Mouse (Mus musculus): ENCODE results near the gene Trnp1. TPM values are rescaled to one million over a fixed set of nuclear protein-coding genes. Genes with fewer than 3 reads are reported as not detected.

Trnp1 gene
- total RNA-seq, 2 experiments from 2014 or later, result 1.1 to 1.7 TPM

DNA sequence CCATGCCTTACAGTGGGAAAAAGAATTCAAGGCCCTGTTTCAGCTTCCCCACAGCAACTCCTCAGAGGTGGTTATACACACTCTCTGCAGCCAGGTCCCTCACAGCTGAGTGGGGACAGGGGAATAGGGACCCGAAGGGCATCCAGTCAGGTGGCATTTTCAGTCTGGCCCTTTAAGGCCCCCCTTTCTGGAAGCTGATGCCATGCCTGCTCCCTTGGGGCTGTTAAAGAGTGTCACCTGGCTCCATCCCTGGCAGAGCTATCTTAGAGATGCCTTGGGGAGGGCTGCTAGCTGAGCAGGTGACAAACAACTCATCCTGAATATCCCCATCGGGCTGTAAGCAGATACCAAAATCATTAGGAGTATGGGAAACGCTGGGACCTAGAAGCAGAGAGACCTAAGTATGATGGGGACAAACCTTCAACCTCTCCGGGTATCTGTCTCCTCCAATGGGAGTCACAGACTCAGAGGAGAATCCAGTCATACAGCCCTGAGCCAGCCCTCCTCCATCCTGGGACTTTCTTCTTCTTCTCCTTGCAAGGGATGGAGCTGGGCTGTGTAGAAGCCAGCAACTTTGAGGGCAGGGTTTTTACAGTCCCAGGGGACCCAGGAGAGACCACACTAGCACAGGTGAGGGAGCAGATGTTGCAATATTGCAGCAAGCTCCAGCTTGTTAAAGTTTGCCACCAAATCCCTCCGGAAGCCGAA lies 1.5 kb downstream of the Trnp1 start:
- intact Hi-C loops (cut with DNase I; ENCODE audit: low total_unique reads), result loop anchor here (2.0 kb wide), 1 partner anchor 20 kb away; no protein-coding TSS in a partner anchor
- DNase-seq, result no peak

DNA sequence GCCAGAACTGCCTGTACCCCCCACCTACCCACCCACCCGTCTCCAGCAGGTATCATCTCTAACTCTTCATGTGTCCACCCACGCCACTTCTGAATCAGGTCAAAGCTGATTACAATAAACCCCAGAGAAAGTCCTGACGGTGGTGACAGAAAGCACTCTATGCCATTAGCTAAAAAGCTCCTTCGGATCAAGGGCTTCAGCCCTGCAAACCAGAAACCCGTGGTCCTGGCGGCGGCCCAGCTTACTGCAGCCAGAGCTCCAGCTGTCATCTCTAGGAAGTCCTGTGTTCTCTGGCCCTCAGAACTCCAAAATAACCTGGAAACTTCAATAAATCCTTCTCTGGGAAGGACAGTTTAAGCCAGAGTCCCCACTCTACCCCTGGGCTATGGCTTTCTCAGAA lies 2.6 kb downstream of the Trnp1 start:
- peak; percentile 42 for DNase-seq
- intact Hi-C loops (cut with DNase I; ENCODE audit: low total_unique reads), result loop anchor here (2.0 kb wide), 1 partner anchor 19 kb away; no protein-coding TSS in a partner anchor

DNA sequence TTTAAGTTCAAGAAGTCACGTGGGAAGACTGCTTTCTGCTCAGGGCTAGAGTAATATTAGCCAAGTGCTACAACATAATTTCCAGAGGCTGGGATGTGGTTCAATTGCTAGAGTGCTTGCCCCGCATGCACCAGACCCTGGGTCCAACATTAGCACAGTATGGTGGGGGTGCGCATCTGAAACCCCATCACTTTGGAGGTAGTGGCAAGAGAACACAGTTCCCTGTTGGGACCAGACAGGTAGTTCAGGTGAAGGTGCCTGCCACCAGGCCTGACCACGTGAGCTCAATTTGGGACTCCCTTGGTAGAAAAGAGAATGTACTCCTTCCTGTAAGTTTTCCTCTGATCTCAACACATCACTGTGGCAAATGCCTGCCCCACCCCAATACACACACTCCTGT lies 3.5 kb downstream of the Trnp1 start:
- DNase-seq, result no peak
- intact Hi-C loops (cut with DNase I; ENCODE audit: low total_unique reads), result no loop called here

DNA sequence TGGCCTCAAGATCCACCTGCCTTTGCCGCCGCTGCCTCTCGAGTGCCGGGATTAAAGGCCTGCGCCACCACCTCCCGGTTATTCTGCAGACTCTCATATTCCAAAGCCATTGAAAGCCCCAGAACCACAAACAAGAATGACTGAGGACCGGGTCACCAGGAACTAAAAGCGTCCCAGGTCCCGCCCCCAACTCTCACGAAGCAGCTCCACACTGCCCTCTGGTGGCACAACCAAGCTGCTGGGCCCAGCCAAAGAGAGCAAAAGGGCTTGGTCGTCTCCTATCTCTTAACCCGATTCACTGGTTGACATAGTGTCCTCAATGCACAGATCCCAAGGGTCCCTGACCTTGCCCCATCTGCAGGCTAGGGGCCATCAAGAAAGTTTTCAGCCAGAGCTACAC lies 3.9 kb downstream of the Trnp1 start:
- DNase-seq, result peak; percentile 88
- intact Hi-C loops (cut with DNase I; ENCODE audit: low total_unique reads), result no loop called here

DNA sequence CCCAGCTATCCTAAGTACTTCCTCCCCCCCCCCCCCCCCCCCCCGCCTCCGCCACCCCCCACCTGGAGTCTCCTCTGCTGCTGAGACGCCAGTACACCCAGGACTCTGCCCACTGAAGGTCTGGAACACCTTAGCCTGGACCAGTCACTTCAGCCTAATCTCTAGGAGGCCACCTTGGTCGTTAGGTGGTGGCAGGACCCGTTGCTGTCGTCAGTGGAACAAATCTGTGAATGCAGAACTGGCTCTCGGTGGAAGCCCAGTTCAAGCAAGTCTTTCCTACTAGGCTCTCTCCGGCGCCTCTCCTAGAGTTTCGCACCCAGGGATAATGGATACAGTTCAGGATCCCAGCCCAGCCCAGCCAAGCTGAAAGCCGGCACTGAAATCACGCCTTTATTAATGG lies 4.5 kb downstream of the Trnp1 start:
- intact Hi-C loops (cut with DNase I; ENCODE audit: low total_unique reads), result no loop called here
- DNase-seq, result no peak

DNA sequence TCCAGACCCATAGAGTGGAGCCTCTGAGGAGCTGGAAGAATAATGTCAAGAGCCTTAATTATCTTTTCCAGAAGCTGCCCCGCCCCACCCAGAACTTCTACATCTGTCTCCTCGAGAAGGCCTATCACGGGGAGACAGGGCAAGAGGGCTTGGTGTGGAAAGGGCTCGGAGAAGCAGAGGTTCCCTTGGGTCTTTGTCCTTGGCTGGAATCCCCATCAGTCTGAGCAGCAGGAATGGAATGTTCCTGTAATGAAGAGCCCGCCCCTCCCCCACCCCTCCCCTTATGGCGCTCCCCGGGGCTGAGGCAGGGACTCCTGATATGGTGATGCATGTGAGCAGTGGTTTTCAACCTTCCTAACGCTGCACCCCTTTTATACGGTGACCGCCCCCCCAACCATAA lies 6.5 kb downstream of the Trnp1 start:
- DNase-seq, result peak; percentile 54
- intact Hi-C loops (cut with DNase I; ENCODE audit: low total_unique reads), result no loop called here

DNA sequence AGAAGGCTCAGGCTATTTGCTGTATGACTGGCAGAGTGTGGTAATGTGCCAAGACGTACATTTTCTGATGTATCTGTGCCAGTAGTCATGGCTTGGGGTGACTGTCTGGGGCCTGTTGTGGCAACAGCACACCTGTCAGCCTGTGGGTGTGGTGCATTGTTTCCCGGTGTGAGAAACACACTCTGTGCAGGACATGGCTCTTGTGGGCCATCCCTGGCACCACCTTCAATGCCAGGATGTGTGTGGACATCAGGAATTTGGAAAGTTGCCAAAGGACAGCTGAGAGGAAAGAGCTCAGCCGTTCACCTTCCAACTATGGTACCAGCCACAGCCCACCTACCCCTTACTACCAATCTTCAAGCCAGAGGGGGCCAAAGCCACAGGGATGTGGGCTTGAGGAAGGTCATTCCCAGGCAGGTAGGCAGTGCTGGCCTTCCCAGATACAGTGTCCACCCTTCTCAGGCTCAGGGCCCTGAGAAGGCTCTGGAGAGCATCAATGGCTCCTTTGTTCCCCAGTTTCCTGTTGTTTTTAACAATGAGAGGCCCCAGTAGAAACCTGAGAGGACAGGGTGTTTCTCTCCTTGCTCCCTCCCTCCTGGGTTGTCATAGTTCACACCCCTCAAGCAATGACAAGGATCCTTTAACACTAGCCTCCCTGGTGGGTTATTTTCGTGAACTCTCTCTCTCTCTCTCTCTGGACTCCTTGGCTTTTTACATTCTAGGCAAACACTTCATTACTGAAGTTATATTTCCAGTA lies 8.7 kb downstream of the Trnp1 start:
- DNase-seq, result no peak
- intact Hi-C loops (cut with DNase I; ENCODE audit: low total_unique reads), result no loop called here

DNA sequence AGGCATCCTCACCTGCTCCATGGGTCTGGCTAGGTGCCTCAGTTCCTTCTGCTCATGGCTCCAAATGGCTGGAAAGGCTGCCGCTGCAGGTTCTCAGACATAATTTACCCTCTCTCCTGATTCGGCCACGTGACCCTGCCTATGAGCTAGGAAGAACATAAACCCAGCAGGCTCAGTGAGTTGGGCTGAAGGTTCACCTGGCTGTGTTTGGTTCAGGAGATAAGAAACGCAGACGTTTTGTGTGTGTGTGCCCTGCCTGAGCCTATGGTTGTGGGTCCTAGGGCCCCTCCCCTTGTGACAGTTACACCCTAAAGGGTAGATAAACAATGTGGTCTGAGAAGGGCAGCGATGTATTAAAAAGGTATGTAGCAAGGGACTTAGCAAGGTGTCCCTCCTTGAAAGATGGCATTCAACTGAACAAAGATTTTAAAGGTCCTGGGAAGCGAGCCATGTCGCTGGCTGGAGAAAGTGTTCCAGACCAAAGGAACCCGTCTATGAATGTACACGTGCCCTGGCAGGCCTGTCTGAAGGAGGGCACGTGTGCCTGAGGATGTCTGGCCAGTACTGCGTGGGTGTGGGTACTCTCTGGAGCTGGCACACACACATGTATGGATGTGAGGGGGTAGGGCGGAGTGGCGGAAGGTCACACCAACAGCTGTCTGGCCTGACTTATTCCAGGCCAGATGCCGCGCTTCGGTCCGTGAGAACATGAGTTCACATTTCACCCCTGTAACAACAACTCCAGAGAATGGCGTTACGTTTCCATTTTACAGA lies 9.5 kb downstream of the Trnp1 start:
- intact Hi-C loops (cut with DNase I; ENCODE audit: low total_unique reads), result no loop called here
- no peak for DNase-seq

DNA sequence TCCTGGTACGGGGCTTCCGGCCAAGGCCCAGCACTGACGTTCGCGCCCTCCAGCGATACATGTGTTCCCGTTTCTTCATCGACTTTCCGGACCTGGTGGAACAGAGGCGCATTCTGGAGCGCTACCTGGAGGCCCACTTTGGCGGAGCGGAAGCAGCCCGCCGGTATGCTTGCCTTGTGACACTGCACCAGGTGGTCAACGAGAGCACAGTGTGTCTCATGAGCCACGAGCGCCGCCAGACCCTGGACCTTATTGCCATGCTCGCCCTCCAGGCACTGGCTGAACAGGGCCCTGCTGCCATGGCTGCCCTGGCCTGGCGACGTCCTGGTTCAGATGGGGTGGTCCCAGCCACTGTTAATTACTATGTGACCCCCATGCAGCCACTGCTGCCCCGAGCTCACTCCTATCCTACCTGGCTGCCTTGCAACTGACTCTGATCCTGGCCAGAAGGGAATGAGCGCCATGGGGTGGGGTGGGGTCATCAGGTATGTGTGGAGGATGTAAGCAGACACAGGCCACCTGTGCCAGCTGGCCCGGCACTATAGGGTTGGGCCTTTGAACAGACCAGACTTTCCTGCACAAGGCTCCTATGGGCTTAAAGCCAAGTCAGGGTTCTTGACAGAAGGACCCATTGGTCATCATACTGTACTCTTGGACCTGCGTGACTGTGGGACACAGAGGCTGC lies 11.5 kb downstream of the Trnp1 start:
- DNase-seq, result no peak
- intact Hi-C loops (cut with DNase I; ENCODE audit: low total_unique reads), result no loop called here

DNA sequence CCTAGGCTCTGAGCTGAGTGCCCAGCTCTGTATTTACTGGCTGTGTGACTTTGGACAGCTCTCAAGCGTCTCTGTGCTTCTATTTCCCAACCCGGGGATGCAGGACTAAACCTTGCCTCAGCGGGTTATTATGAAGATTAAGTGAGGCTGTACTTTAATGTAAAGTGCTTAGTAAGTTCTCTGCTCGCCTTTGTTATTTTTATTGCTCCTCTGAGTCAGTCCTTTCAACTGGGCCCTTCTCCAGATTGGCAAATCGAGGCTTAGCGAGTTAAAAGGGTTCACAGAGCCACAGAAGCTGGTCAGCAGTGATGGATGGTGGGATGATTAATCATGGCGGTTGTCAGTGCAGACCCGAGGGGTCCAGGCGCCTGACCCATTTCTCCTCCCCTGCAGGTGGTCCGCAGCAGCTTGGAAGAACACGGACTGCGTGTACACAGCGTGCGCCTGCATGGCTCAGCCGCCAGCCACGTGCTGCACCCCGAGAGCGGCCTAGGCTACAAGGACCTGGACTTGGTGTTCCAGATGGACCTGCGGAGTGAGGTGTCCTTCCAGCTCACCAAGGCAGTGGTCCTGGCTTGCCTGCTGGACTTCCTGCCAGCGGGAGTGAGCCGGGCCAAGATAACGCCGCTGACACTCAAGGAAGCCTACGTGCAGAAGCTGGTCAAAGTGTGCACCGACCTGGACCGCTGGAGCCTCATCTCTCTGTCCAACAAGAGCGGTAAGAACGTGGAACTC lies 12.5 kb downstream of the Trnp1 start:
- intact Hi-C loops (cut with DNase I; ENCODE audit: low total_unique reads), result no loop called here
- DNase-seq, result no peak

DNA sequence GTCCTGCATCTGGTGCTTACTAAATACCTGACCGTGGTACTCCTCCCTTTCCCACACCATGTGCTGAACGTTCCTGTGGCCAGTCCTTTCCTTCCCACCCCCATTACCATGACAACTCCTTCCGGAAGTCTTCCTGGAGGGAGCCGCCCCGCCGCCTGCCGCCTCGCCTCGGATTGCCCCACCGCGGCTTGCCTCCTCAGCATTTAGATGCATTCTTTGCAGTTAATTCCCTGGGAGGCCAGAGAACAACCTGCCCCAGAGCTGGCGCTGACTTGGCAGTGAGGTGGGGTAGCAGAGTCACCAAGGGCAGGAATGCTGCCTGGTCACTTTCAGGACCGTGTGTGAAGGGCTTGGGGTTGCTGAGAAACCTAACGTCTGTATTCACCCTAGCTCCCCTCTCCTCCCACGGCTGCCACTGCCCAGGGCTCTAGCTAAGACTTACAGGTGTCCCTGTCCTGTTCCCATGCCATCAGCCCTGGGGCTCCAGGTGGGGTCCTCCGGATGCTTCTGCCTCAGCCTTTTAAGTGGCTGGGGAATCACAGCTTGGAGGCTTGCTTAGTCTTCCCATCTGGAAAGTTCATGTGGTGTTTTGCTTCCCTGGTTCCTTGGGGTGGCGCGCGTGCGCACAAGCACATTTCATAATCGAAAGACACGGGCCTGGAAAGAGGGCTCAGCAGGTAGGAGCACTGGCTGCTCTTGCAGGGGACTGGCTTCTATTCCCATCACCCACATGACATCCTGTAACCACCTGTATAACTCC lies 13.9 kb downstream of the Trnp1 start:
- DNase-seq, result no peak
- intact Hi-C loops (cut with DNase I; ENCODE audit: low total_unique reads), result no loop called here

DNA sequence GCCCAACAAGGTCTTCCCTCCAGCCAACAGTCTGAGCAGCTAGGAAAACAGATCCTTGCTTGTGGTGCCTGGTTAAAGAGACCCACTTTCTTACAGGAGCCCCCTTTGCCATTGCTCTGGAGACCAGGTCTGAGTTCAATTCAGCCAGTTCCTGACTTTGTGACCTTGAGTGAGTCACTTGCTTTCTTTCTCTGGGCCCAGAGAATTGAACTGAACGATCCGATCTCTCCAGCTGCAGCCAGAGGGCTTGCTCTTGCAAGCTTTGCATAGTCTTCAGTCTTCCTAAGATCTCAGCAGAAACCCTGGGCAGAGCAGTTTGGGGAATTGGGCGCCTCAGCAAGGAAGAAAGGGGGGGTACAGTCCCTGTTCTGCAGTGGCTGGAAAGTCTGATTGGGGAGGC lies 15.9 kb downstream of the Trnp1 start:
- intact Hi-C loops (cut with DNase I; ENCODE audit: low total_unique reads), result no loop called here
- no peak for DNase-seq

DNA sequence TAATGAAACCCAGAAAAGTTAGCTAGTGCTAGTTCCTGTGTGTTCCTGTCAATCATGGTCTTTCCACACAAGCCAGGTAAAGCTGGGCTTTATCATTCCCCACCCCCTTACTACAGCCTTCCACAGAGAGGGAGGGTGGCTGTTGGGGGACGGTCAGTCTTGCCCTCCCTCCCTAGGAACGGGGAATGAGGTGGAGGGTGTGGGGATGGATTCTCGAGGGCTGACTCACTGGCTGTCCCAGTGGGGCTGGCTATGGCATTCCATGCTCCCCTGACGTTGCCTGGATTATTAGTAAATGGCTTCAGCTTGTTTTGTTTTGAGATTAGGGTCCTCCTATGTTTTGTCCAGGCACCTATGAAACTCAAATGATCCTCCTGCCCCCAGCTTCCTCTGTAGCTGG lies 16.9 kb downstream of the Trnp1 start:
- intact Hi-C loops (cut with DNase I; ENCODE audit: low total_unique reads), result no loop called here

DNA sequence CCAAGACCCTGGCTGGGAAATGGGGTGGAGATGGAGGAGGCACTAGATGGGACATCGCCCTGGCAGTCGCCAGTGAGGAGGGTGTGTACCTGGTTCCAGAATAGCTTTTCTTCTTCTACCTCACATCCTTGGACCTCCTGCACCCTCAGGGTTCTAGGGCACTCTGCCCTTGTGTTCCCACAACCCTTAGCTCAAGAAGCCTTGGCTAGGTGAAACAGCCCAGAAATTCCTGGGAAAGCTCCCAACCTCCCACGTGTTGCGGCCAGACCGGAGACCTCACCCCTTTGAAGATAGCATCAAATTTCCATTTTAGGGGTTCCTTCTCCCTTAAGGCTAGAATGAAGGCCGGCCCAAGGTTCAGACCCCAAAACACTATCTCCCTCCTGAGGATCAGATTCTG lies 17.6 kb downstream of the Trnp1 start:
- intact Hi-C loops (cut with DNase I; ENCODE audit: low total_unique reads), result no loop called here
- no peak for DNase-seq

More for the DNA sequence above, 16.9 kb downstream of the Trnp1 start:
- no peak for DNase-seq

DNA sequence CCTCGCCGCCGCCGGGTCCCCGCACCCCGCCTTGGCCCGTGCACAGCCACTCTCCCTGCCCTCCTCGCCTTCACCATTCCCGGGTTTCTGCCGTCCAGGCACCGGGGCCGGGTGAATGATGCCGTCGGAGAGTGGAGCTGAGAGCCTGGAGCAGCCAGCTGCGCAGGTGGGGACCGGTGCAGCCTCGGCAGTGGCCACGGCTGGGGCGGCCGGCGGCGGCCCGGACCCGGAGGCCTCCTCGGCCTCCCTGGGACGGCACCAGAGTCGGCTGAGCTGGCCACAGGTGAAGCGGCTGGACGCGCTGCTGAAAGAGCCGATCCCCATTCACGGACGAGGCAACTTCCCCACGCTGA lies 18.2 kb downstream of the Trnp1 start:
- intact Hi-C loops (cut with DNase I; ENCODE audit: low total_unique reads), result no loop called here

DNA sequence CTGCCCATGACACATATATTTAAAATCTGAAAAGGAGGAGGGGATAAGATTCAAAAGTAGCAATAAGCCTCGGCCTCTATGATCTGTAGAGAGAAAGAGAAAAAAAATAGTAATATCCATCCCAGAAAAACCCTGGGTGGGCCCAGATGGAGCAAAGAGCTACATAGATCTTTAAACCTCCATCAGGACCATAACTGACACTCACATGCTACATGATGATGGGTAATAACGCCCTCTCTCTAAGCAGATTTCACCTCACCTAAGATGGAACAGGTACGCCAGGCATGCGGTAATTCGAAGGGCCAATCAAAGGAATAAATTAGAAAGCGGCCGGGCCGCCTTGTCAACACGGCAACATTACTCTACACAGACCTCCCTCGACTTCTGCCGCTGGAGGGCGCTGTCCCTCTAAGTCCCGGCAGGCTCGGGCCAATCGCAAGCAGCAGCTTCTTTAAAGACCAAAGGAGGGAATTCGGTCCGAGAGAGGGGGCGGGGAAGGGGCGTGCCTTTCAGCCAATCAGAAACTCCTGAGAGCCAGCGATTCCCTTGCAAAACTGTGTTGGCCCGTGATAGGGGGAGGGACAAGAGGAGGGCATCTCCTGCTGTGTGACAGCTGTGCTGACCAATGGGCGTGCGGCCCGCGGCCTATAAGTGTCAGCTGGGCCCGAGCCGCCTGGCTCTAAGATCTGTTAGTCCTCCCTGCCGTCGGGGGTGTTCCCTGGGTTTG lies 18.7 kb downstream of the Trnp1 start, which contains the start of gene Tent5b:
TSS of gene Tent5b (plus strand) at position 675 of the 727 bp plus-strand sequence.
- peak; percentile 99 for DNase-seq
- intact Hi-C loops (cut with DNase I; ENCODE audit: low total_unique reads), result loop anchor here (5.0 kb wide), 1 partner anchor 33 kb away; no protein-coding TSS in a partner anchor

More for the DNA sequence above, 18.2 kb downstream of the Trnp1 start:
- DNase-seq, result no peak

DNA sequence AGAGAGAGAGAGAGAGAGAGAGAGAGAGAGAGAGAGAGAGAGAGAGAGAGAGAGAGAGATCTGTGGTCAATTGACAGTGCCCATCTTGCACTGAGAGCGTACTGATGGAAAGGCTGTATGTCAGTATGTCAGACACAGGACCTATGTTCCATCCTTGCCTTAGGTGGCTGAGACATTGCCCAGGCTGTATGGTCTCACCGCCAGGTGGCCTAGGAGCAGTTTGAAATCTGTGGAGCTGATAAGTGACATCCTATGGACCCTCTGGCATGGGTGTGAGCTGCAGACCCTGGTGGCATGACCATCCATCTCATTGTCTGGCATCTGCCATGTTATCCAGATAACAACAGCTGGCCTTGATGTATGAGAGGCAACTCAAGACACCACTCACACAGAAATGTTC lies 24.5 kb downstream of the Trnp1 start:
- intact Hi-C loops (cut with DNase I; ENCODE audit: low total_unique reads), result no loop called here
- DNase-seq, result no peak
